Mouse (Mus musculus) stomach, embryonic 15.5 days (tissue): ENCODE data around the gene Ssbp3. TPM values are rescaled to one million over a fixed set of nuclear protein-coding genes. Genes with fewer than 3 reads are reported as not detected.
A peak's percentile ranks its signal among the peaks of the same experiment; 100 is the strongest.

Source experiments
- ATAC-seq: fragments of 200-750 bp; cut with Nextera tagmentation; 2 replicates; pipeline ENCODE4 v1.8.0; 2017; ENCODE audit warnings: low read depth, moderate number of reproducible peaks, moderate TSS enrichment; ENCODE audit not compliant: insufficient read depth, low FRiP score
- H3K27ac ChIP-seq: fragments of 300-500 bp; sonication (generic); 2 replicates; pipeline ENCODE4 v1.5.1; 2015; ENCODE audit warnings: mild to moderate bottlenecking, inconsistent platforms
- H3K27me3 ChIP-seq: fragments of 300-500 bp; sonication (generic); replicated peaks from 2 replicates; pipeline ENCODE4 v1.6.1; 2015; ENCODE audit warnings: inconsistent platforms
- H3K36me3 ChIP-seq: fragments of 300-500 bp; sonication (generic); 2 replicates; pipeline ENCODE4 v1.6.1; 2015; ENCODE audit warnings: inconsistent platforms
- H3K4me1 ChIP-seq: fragments of 300-500 bp; sonication (generic); 2 replicates; pipeline ENCODE4 v1.6.1; 2015; ENCODE audit warnings: inconsistent platforms
- H3K4me2 ChIP-seq: fragments of 300-500 bp; sonication (generic); 2 replicates; pipeline ENCODE4 v1.6.1; 2015; ENCODE audit warnings: mild to moderate bottlenecking, inconsistent platforms
- H3K4me3 ChIP-seq: fragments of 300-500 bp; sonication (generic); replicated peaks from 2 replicates; pipeline ENCODE4 v1.5.1; 2015; ENCODE audit warnings: inconsistent platforms
- H3K9ac ChIP-seq: fragments of 300-500 bp; sonication (generic); 2 replicates; pipeline ENCODE4 v1.6.1; 2015; ENCODE audit warnings: inconsistent platforms
- H3K9me3 ChIP-seq: fragments of 300-500 bp; sonication (generic); 2 replicates; pipeline ENCODE4 v1.6.1; 2016; ENCODE audit warnings: inconsistent platforms
- WGBS: fragments of 180-500 bp; shearing (Covaris S2); methylation state at CpG from one replicate; pipeline ENCODE4 v1.1.7; 2015; 5-methylcytosine and 5-hydroxymethylcytosine counted together
- polyA plus RNA-seq: library from polyadenylated mRNA; unstranded; fragments of >200 nt; fragmentation: Nextera tagmentation; extraction: Ambion mirVana; gene quantifications from 2 replicates; pipeline ENCODE4 v1.2.1, GENCODE M21; 2015

The Ssbp3 gene
- 92.4 and 98.5 TPM in 2 replicates for polyA plus RNA-seq

- peak; percentile 32 for ATAC-seq
- H3K9ac ChIP-seq, result peak within 1 kb of the TSS; percentile 94
- H3K27ac ChIP-seq, result peak within 1 kb of the TSS; percentile 98
- H3K4me3 ChIP-seq, result peak within 1 kb of the TSS; percentile 72
- peak within 1 kb of the TSS; percentile 75 for H3K4me2 ChIP-seq
- H3K36me3 ChIP-seq, result 0 out of 2 replicates have a peak, but pooled peaks cover 4% of the 10 kb centered on the region
- no peaks in the 10 kb centered on the region for H3K27me3 ChIP-seq
- under 1% methylated on average over 50 of the region's 51 CpGs for WGBS
- H3K4me1 ChIP-seq, result peaks cover 54% of the 10 kb centered on the region
- no peaks in the 10 kb centered on the region for H3K9me3 ChIP-seq
Measured at GRCm38 (mm10) chr4:106910201-106911172, at the start of gene Ssbp3. Ssbp3 (plus strand) TSS chr4:106910701.

- H3K36me3 ChIP-seq, result no peaks in the 10 kb centered on the region
- H3K9ac ChIP-seq, result no peak overlapping the region
- no peaks in the 10 kb centered on the region for H3K27me3 ChIP-seq
- 55% methylated on average over 8 of the region's 8 CpGs for WGBS
- H3K27ac ChIP-seq, result peak overlapping the region; percentile 44
- no peaks in the 10 kb centered on the region for H3K9me3 ChIP-seq
- H3K4me1 ChIP-seq, result peaks cover 40% of the 10 kb centered on the region
- H3K4me3 ChIP-seq, result no peak overlapping the region
- H3K4me2 ChIP-seq, result no peak overlapping the region
- no peak for ATAC-seq
Measured at GRCm38 (mm10) chr4:106861871-106862270, 48.6 kb upstream of the Ssbp3 start.

- H3K9me3 ChIP-seq, result no peaks in the 10 kb centered on the region
- ATAC-seq, result no peak
- WGBS, result 24% methylated on average over 7 of the region's 7 CpGs
- no peak overlapping the region for H3K9ac ChIP-seq
- H3K27me3 ChIP-seq, result no peaks in the 10 kb centered on the region
- peak overlapping the region; percentile 44 for H3K27ac ChIP-seq
- peaks cover 44% of the 10 kb centered on the region for H3K4me1 ChIP-seq
- H3K4me3 ChIP-seq, result no peak overlapping the region
- H3K4me2 ChIP-seq, result no peak overlapping the region
- no peaks in the 10 kb centered on the region for H3K36me3 ChIP-seq
Measured at GRCm38 (mm10) chr4:106862317-106862716, 48.2 kb upstream of the Ssbp3 start.

- Histone ChIP-seq H3K9me3 (no peaks in the 10 kb centered on the region), H3K36me3 (no peaks in the 10 kb centered on the region), H3K27ac (no peak overlapping the region), H3K4me1 (peaks cover 44% of the 10 kb centered on the region), H3K4me2 (no peak overlapping the region), H3K27me3 (no peaks in the 10 kb centered on the region), H3K9ac (no peak overlapping the region), H3K4me3 (no peak overlapping the region)
- WGBS, result 49% methylated on average over 3 of the region's 3 CpGs
- ATAC-seq, result no peak
Measured at GRCm38 (mm10) chr4:106862767-106863370, 47.6 kb upstream of the Ssbp3 start.

GRCm38 (mm10) chr4:106865415-106866110, 44.9 kb upstream of the Ssbp3 start:
- Histone ChIP-seq H3K9ac (no peak overlapping the region), H3K4me3 (no peak overlapping the region), H3K4me2 (no peak overlapping the region), H3K27me3 (no peaks in the 10 kb centered on the region), H3K4me1 (peaks cover 54% of the 10 kb centered on the region), H3K36me3 (no peaks in the 10 kb centered on the region), H3K27ac (peak overlapping the region; percentile 85), H3K9me3 (no peaks in the 10 kb centered on the region)
- ATAC-seq, result no peak; the same call in 1 of the 2 replicates
- 9% methylated on average over 19 of the region's 19 CpGs for WGBS

GRCm38 (mm10) chr4:106866381-106866780, 44.1 kb upstream of the Ssbp3 start:
- no peak overlapping the region for H3K9ac ChIP-seq
- no peaks in the 10 kb centered on the region for H3K27me3 ChIP-seq
- no peaks in the 10 kb centered on the region for H3K36me3 ChIP-seq
- no peaks in the 10 kb centered on the region for H3K9me3 ChIP-seq
- 51% methylated on average over 5 of the region's 5 CpGs for WGBS
- no peak overlapping the region for H3K4me3 ChIP-seq
- H3K27ac ChIP-seq, result peak overlapping the region; percentile 85
- ATAC-seq, result no peak
- H3K4me1 ChIP-seq, result peaks cover 53% of the 10 kb centered on the region
- no peak overlapping the region for H3K4me2 ChIP-seq

GRCm38 (mm10) chr4:106866845-106867244, 43.7 kb upstream of the Ssbp3 start:
- H3K27ac ChIP-seq, result peak overlapping the region; percentile 85
- no peaks in the 10 kb centered on the region for H3K9me3 ChIP-seq
- no peak overlapping the region for H3K4me3 ChIP-seq
- no peaks in the 10 kb centered on the region for H3K36me3 ChIP-seq
- peak; percentile 68; the same call in 1 of the 2 replicates for ATAC-seq
- WGBS, result 5% methylated on average over 7 of the region's 7 CpGs
- H3K4me2 ChIP-seq, result peak overlapping the region; percentile 2; the same call in 1 of the 2 replicates
- H3K27me3 ChIP-seq, result no peaks in the 10 kb centered on the region
- peaks cover 48% of the 10 kb centered on the region for H3K4me1 ChIP-seq
- no peak overlapping the region for H3K9ac ChIP-seq

GRCm38 (mm10) chr4:106868737-106869438, 41.6 kb upstream of the Ssbp3 start:
- ATAC-seq, result 0 out of 2 replicates have a peak, but pooled peaks have one; percentile 15
- no peaks in the 10 kb centered on the region for H3K36me3 ChIP-seq
- peaks cover 39% of the 10 kb centered on the region for H3K4me1 ChIP-seq
- WGBS, result 46% methylated on average over 12 of the region's 12 CpGs
- H3K4me3 ChIP-seq, result no peak overlapping the region
- peak overlapping the region; percentile 40; the same call in 1 of the 2 replicates for H3K27ac ChIP-seq
- no peaks in the 10 kb centered on the region for H3K9me3 ChIP-seq
- H3K4me2 ChIP-seq, result no peak overlapping the region
- no peaks in the 10 kb centered on the region for H3K27me3 ChIP-seq
- no peak overlapping the region for H3K9ac ChIP-seq

GRCm38 (mm10) chr4:106869539-106869951, 41.0 kb upstream of the Ssbp3 start:
- Histone ChIP-seq H3K9ac (no peak overlapping the region), H3K27ac (0 out of 2 replicates have a peak overlapping the region, but pooled peaks have one; percentile 40), H3K4me3 (no peak overlapping the region), H3K36me3 (no peaks in the 10 kb centered on the region), H3K9me3 (no peaks in the 10 kb centered on the region), H3K4me2 (no peak overlapping the region), H3K4me1 (peaks cover 39% of the 10 kb centered on the region), H3K27me3 (no peaks in the 10 kb centered on the region)
- ATAC-seq, result no peak
- WGBS, result 51% methylated on average over 3 of the region's 3 CpGs

- H3K36me3 ChIP-seq, result no peaks in the 10 kb centered on the region
- 79% methylated on average over 2 of the region's 2 CpGs for WGBS
- H3K4me3 ChIP-seq, result no peak overlapping the region
- no peaks in the 10 kb centered on the region for H3K9me3 ChIP-seq
- H3K9ac ChIP-seq, result no peak overlapping the region
- ATAC-seq, result peak; percentile 56; the same call in 1 of the 2 replicates
- H3K4me1 ChIP-seq, result peaks cover 31% of the 10 kb centered on the region
- no peaks in the 10 kb centered on the region for H3K27me3 ChIP-seq
- H3K4me2 ChIP-seq, result no peak overlapping the region
- H3K27ac ChIP-seq, result no peak overlapping the region
Measured at GRCm38 (mm10) chr4:106870556-106870955, 39.9 kb upstream of the Ssbp3 start.

- Histone ChIP-seq H3K4me1 (peaks cover 4% of the 10 kb centered on the region; the same call in 1 of the 2 replicates), H3K36me3 (no peaks in the 10 kb centered on the region), H3K4me3 (no peak overlapping the region), H3K9me3 (no peaks in the 10 kb centered on the region), H3K27me3 (no peaks in the 10 kb centered on the region), H3K27ac (no peak overlapping the region), H3K4me2 (no peak overlapping the region), H3K9ac (no peak overlapping the region)
- 87% methylated on average over 7 of the region's 7 CpGs for WGBS
- ATAC-seq, result no peak
Measured at GRCm38 (mm10) chr4:106874501-106874900, 36.0 kb upstream of the Ssbp3 start.
